Mouse (Mus musculus): ENCODE data around the gene AL607142.1.

DNA sequence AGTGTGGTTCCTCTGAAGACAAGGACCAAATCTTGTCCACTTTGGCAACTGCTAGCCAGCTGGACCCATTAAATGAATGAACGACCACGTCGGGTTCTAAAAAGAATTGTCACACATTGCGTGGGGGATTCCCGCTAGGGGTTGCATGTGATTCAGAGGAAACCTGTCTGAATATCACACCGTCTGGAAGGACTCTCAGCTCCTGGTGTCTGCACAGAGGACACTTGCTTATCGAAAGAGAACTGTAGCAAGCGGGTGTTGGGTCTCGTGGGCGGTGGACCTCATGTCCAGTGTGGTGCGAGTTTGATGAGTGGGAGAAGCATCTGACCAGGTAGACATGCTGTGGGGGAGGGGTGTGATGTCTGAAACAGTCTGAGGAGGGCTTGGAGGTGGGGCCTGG lies 2.0 kb upstream of the AL607142.1 start:
- TF ChIP-seq TBP (IDR thresholded peaks at IDR 0.05; ENCODE audit: low read depth, low read length) (no peak), CTCF (IDR thresholded peaks at IDR 0.05 in 2 of 3, conservative IDR thresholded peaks at IDR 0.05 in 1 of 3; ENCODE audit: control insufficient read depth in 1 of 3, insufficient read depth in 1 of 3, low read depth in 2 of 3, low read length in 3 of 3, poor library complexity in 1 of 3, severe bottlenecking in 1 of 3) (no peak), USF2 (IDR thresholded peaks at IDR 0.05; ENCODE audit: borderline replicate concordance in 1 of 2, insufficient read depth in 1 of 2, low read depth in 1 of 2, low read length in 2 of 2) (no peak), MEF2A (IDR thresholded peaks at IDR 0.05; ENCODE audit: extremely low read depth, insufficient replicate concordance, low read depth, low read length, poor library complexity, severe bottlenecking) (no peak), MAX (IDR thresholded peaks at IDR 0.05; ENCODE audit: low read length) (no peak), EP300 (IDR thresholded peaks at IDR 0.05; ENCODE audit: low read depth in 1 of 2, low read length in 2 of 2) (no peak), ETS1 (IDR thresholded peaks at IDR 0.05; ENCODE audit: low read depth, low read length) (no peak), POLR2A (IDR thresholded peaks at IDR 0.05; ENCODE audit: control insufficient read depth in 1 of 2, insufficient read depth in 1 of 2, low read depth in 1 of 2, low read length in 2 of 2, poor library complexity in 1 of 2) (no peak), ZC3H11A (IDR thresholded peaks at IDR 0.05; ENCODE audit: low read depth, low read length) (no peak), CHD1 (IDR thresholded peaks at IDR 0.05; ENCODE audit: low read depth, low read length) (no peak)

All from MEL (cell line).